Mouse (Mus musculus): ENCODE results near the gene Acot8.
"Not testable (repeated sequence)": the region's sequence is repeated elsewhere in the genome, so short reads cannot be mapped to it uniquely, and the experiment has no call there.

Acot8 gene

GRCm38 (mm10) chr2:164806614-164807013 lies 1.9 kb upstream of the Acot8 start:
- no peak for DNase-seq

- DNase-seq, result no peak
Observed at GRCm38 (mm10) chr2:164805332-164805718, 643 bp upstream of the Acot8 start.

GRCm38 (mm10) chr2:164803921-164804313 lies 765 bp downstream of the Acot8 start:
- DNase-seq, result no peak

- no peak for DNase-seq
Observed at GRCm38 (mm10) chr2:164803201-164803920, 1.3 kb downstream of the Acot8 start.

GRCm38 (mm10) chr2:164800252-164801004 lies 4.3 kb downstream of the Acot8 start:
- DNase-seq, result peak; percentile 56

- not testable (repeated sequence) for DNase-seq
Observed at GRCm38 (mm10) chr2:164798554-164798953, 6.1 kb downstream of the Acot8 start.

- DNase-seq, result no peak
Observed at GRCm38 (mm10) chr2:164795868-164796267, 8.8 kb downstream of the Acot8 start.

- DNase-seq, result peak; percentile 91
Observed at GRCm38 (mm10) chr2:164794293-164794692, 10.4 kb downstream of the Acot8 start.

GRCm38 (mm10) chr2:164793772-164794171 lies 10.9 kb downstream of the Acot8 start:
- DNase-seq, result no peak

- peak; percentile 67 for DNase-seq
Observed at GRCm38 (mm10) chr2:164793236-164793635, 11.4 kb downstream of the Acot8 start.

- DNase-seq, result no peak
Observed at GRCm38 (mm10) chr2:164792400-164793190, 12.1 kb downstream of the Acot8 start.

- no peak for DNase-seq
Observed at GRCm38 (mm10) chr2:164791841-164792261, 12.8 kb downstream of the Acot8 start.

GRCm38 (mm10) chr2:164790451-164790850 lies 14.2 kb downstream of the Acot8 start:
- DNase-seq, result no peak

- no peak for DNase-seq
Observed at GRCm38 (mm10) chr2:164788411-164788810, 16.3 kb downstream of the Acot8 start.

- DNase-seq, result no peak
Observed at GRCm38 (mm10) chr2:164787779-164788178, 16.9 kb downstream of the Acot8 start.

GRCm38 (mm10) chr2:164787032-164787431 lies 17.6 kb downstream of the Acot8 start:
- DNase-seq, result no peak

- no peak for DNase-seq
Observed at GRCm38 (mm10) chr2:164786388-164786885, 18.2 kb downstream of the Acot8 start.

GRCm38 (mm10) chr2:164785481-164786387 lies 18.9 kb downstream of the Acot8 start, which contains the start of gene Snx21:
Gene Snx21, plus strand, starts transcription at chr2:164785823.
- DNase-seq, result peak; percentile 96

- DNase-seq, result no peak
Observed at GRCm38 (mm10) chr2:164784869-164785420, 19.7 kb downstream of the Acot8 start.

GRCm38 (mm10) chr2:164783926-164784581 lies 20.6 kb downstream of the Acot8 start:
- DNase-seq, result no peak

GRCm38 (mm10) chr2:164781876-164782275 lies 22.8 kb downstream of the Acot8 start:
- DNase-seq, result no peak
